Mouse (Mus musculus): Measurements from ENCODE around the gene Tmem131.

- TF ChIP-seq MYOD1 (IDR thresholded peaks at IDR 0.05; ENCODE audit: control insufficient read depth in 1 of 3, insufficient read length in 2 of 3, low read depth in 2 of 3) (no peak), POLR2A (IDR thresholded peaks at IDR 0.05; ENCODE audit: insufficient read length, low read depth) (no peak), USF1 (IDR thresholded peaks at IDR 0.05; ENCODE audit: low read depth) (no peak), MYOG (IDR thresholded peaks at IDR 0.05; ENCODE audit: control insufficient read depth in 1 of 3, insufficient read depth in 1 of 3, insufficient read length in 2 of 3, low read depth in 2 of 3) (no peak), TCF12 (IDR thresholded peaks at IDR 0.05; ENCODE audit: insufficient read depth, poor library complexity, severe bottlenecking) (no peak)
These were observed 19.6 kb downstream of the Tmem131 start for GRCm38 (mm10) chr1:36923911-36924310.

Measured in myocyte (in vitro differentiated cells).